Comparison of ENCODE assay signal across 19 mouse cellular contexts in genomic region chr10:105350301-105350700, GRCm38 (mm10).
"Had no signal": no experiment of that assay in that cellular context is flagged by ENCODE, and none has a peak within 500 bp of the region (broad histone marks: within the 10 kb centered on the region; RNA-seq: fewer than 3 reads in every experiment).

No protein-coding gene starts in this region.

- H3K27me3 ChIP-seq: midbrain, embryonic 12.5 days; neural tube, embryonic 13.5 days; neural tube, embryonic 15.5 days had no signal

- H3K4me1 ChIP-seq: midbrain, embryonic 10.5 days; midbrain, embryonic 12.5 days; neural tube, embryonic 13.5 days; neural tube, embryonic 15.5 days had no signal

- DNase-seq: lung, adult 18-20 months; lung, embryonic 14.5 days; lung, postnatal 10 days; lung, postnatal 4 days; midbrain, embryonic 14.5 days; retina, postnatal 1 day; right cerebral cortex, adult 18-20 months; right cerebral cortex, postnatal 25 days; right cerebral cortex, postnatal 4 days; spleen, adult 18-20 months; thymus, adult 2 months; thymus, postnatal 25 days; thymus, postnatal 4 days had no signal

- ATAC-seq: midbrain, embryonic 16.5 days had no signal

- H3K4me3 ChIP-seq: midbrain, embryonic 10.5 days; midbrain, embryonic 12.5 days; myocyte; neural tube, embryonic 13.5 days; neural tube, embryonic 15.5 days had no signal

- H3K27ac ChIP-seq: midbrain, embryonic 10.5 days; midbrain, embryonic 12.5 days; neural tube, embryonic 13.5 days; neural tube, embryonic 15.5 days had no signal

- H3K36me3 ChIP-seq: midbrain, embryonic 12.5 days; neural tube, embryonic 13.5 days; neural tube, embryonic 15.5 days had no signal

- H3K9ac ChIP-seq: lung, embryonic 14.5 days; midbrain, embryonic 12.5 days; neural tube, embryonic 13.5 days; neural tube, embryonic 15.5 days had no signal

- H3K4me2 ChIP-seq: lung, embryonic 14.5 days; midbrain, embryonic 12.5 days; neural tube, embryonic 13.5 days; neural tube, embryonic 15.5 days had no signal

- H3K9me3 ChIP-seq: midbrain, embryonic 10.5 days; midbrain, embryonic 12.5 days; neural tube, embryonic 13.5 days; neural tube, embryonic 15.5 days had no signal
